Mouse (Mus musculus): Measurements from ENCODE around the gene Tldc2.
A peak's percentile ranks its signal among the peaks of the same experiment; 100 is the strongest.

Tldc2 gene

DNA sequence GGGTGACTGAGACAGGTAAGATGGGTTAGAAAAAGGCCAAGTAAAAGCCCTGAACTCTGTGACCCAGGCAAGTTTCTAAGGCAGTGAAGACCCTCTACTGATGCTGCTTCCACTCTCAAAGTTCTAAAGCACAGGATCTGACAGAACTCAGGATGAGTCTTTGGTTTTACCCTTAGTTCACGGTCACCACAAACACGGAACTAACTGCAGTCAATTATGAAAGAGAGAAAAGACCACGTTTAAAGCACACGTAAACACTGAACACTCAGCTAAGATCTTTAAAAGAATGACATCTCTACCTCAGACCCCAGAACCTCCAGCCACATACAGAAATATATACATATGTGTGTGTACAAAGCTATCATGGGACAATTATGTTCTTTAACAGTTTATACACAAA is 42.2 kb downstream of the Tldc2 start:
- DNase-seq (ENCODE audit: low spot score), result no peak

DNA sequence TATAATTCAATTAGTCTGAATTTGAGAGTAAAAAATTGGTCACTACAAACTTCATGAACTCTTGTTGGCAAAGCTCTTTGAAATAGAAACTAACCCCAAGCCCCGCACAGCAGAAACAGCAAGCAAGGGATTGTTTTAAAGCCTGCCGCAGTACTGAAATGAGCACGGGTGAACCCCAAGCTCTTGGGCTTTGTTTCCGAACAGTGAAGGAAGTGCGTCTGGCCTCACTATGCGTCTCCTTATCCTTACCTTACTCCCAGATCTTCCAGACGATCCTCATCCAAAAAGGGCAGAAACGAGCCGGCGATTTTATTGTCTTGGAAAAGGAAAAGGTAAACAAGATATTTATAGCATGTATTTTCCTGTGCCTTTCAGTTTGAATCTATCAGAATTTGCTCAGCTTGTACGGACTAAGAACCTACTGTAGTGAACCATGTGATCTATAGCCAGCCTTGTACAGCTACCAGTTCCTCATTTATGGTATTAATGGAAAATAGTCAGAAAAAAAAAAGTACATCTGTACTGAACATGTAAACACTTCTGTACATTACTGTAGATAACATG is 42.8 kb downstream of the Tldc2 start:
- DNase-seq (ENCODE audit: low spot score), result no peak

DNA sequence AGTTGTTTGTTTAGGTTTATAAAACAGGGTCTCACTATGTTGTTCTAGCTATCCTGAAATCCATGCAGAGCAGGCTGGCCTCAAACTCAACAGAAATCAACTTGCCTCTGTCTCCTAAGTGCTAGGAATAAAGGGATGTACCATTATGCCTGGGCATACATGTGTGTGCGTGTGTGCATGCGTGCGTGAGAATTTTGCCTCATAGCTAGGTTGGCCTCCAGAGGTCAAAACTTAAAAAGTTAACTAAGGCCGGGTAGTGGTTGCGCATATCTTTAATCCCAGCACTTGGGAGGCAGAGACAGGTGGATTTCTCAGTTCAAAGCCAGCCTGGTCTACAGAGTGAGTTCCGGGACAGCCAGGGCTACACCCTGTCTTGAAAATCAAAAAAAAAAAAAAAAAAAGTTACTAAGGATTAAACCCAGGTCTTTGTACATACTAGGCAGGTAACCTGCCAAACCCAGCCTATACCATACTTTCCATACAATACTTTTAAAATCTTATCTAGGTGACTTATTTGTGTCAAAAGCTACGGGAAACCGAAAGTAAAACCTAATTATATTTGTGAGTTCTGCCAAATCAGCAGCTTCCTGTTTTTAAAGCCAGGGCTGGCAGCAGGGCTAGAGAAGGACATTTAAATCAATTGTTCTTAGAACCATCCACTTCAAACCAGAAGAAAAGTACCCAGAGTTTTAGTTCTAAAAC is 44.1 kb downstream of the Tldc2 start:
- peak; percentile 12 for DNase-seq (ENCODE audit: low spot score)

DNA sequence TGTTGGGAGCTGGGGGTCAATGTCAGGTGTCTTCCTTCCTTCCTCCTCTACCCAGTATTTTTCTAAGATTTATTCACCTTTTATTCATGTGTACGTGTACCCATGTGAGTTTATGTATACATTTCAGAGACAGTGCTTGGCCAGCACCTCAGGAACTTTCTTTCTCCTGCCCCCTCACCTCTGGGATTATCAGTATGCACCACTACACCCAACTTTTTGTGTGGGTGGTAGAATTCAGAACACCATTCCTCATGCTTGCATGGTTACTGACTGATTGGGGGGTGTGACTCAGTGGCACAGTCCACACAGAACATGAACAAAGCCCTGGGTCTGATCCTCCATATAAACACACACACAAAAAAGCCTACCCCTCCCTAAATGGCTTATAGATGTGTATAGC is 45.2 kb downstream of the Tldc2 start:
- DNase-seq (ENCODE audit: low spot score), result no peak

DNA sequence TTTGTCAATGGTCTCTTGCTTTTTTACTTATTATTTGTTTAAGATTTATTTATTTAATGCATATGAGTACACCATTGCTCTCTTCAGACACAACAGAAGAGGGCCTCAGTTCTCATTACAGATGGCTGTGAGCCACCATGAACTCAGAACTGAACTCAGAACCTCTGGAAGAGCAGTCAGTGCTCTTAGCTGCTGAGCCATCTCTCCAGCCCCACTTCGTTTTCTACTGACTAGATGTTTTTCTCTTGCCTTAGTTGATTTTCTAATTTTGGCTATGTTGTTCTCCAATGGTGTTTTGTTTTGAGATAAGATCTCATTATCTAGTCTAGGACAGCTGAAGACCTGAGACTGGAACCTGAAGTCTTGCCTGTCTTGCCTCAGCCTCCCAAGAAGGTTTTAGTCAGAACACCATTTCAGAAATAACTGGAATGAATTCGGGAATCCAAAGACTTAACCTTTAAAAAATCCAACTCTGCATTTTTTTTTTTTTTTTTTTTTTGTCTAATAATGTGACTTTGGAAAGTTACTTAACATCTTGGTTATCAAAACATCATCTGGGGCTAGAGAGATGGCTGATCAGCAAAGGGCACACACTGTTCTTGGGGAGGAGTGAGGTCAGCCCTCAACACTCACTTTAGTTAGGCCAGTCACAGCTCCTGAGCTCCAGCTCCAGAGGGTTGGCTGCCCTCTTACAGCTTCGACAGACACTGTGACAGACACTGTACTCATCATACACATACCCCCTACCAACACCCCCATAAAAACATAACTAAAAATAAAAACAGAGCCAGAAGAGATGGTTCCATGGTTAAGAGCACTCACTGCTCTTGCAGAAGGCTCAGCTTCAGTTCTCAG is 46.1 kb downstream of the Tldc2 start:
- no peak for DNase-seq (ENCODE audit: low spot score)

DNA sequence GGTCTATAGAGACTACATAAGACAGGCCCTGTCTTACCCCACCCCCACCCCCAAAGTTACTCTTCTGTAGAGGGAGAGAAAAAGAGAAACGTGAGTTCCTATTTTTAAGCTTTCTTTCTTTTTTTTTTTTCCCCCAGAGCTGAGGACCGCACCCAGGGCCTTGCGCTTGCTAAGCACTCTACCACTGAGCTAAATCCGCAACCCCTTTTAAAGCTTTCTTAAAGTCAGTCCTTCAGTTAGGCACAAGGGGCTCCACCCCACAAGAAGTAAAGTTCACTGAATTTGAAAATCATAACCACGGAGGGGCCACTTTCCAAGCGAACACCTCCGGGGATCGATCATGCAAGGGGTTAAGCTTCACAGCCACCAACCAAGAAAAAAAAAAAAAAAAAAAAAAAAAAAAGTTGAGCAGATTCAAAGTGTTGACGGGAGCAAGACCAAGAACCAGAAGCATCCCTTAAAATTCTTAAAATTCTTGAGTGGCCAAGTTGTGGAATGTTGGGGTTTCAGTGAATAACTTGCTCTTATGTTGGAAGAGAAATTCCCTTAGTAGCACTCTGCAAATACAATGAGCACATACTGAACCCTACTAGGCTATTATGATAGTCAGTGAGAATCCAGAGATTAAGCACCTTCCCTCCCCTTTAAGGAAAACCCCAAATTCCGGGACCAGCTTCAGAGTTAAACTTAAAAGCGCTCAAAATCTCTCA is 47.1 kb downstream of the Tldc2 start:
- DNase-seq (ENCODE audit: low spot score), result no peak

DNA sequence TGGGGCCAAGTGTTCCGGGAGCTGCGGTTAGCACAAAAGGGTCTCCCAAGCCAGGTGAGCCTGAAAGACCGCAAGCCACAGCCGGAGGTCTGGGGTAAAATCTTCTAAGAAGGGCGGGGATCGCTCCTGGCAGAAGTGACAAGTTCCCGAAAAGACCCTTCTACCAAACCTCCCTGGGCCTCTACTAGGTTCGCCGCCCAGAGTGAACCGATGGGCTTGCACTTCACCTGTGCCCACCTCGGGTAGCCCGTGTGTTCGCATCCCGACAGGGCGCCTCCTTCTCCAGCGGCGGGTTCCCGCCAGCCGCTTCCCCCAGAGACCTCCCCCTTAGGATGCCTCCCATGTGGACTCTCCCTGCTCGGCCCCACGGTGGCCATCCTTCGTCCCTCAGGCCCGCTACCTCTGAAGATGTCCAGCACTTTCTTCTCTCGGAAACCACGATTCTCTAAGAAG is 47.6 kb downstream of the Tldc2 start:
- DNase-seq (ENCODE audit: low spot score), result no peak

DNA sequence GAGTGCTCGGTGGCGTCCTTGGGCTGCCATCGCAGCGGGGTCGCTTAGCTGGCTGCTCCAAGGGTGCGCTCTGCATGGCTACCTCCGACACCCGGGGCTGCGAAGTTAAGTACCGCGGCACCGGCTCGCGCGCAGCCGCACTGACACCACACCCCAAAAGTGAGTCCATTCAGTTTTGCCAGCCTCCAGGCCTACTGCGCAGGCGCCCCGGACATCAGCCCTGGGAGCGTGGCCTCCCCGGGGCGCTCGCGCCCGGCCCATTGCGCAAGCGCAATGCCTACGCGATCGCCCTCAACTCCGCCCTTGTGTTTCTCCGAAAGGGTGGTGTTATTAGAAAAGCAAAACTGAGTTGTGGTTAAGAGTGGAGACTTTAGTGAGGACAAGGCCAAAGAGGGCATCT is 48.2 kb downstream of the Tldc2 start, which contains the start of gene Samhd1:
Gene Samhd1 (minus strand): TSS at position 252 of the 400 bp plus-strand sequence.
- DNase-seq (ENCODE audit: low spot score), result peak; percentile 96

DNA sequence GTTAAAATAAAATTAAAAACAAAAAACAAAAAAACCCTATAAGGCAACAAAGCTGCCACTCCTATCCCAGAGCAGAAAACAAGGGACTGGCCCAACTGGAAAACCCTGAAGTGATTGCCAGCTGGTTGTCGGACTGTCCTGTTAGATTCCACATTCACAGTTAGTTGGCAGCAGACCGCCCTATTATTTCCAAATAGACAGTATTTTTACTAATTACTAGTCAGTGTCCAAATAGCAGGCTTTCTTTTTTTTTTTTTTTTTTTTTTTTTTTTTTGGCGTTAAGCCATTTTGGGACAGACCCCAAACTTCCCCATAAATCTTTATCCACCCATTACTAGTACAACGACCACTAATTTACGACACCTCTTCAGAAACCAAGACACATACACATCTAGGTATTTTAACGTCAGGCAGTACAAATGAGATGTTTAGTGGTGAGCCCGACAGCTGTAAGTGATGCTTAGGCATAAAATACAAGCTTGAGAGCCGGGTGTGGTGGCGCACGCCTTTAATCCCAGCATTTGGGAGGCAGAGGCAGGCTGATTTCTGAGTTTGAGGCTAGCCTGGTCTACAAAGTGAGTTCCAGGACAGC is 48.8 kb downstream of the Tldc2 start:
- peak; percentile 20 for DNase-seq (ENCODE audit: low spot score)

DNA sequence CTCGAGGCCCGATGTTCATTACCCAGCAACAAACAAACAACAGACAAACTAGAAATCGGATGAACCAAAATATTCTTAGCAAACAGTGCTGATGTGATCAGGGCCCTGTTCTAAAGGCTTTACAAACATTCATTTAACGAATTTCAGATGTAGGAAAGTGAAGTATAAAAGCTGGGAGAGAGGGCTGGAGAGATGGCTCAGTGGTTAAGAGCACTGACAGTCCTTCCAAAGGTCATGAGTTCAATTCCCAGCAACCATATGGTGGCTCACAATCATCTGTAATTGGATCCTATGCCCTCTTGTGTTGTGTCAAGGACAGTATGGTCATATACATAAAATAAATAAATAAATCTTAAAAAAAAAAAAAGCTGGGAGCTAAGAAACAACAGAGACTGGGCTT is 49.3 kb downstream of the Tldc2 start:
- no peak for DNase-seq (ENCODE audit: low spot score)

DNA sequence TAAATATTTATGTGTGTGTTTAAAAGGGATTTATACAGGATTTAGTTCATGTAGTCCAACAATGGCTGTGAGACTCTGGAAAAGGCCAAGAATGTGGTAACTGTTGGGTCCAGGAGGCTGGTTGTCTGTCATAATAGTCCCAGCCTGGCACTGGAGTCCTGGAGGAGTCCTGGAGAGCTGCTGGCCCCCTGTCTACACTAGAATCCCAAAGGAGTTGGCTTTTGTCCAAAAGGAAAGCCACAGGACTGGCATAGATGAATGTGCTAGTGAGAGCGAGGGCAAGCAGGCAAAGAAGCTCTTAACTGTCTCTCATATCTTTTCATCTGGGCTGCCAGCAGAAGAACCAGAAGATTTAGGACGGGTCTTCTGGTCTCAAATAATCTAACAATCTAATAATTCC is 49.8 kb downstream of the Tldc2 start:
- no peak for DNase-seq (ENCODE audit: low spot score)

DNA sequence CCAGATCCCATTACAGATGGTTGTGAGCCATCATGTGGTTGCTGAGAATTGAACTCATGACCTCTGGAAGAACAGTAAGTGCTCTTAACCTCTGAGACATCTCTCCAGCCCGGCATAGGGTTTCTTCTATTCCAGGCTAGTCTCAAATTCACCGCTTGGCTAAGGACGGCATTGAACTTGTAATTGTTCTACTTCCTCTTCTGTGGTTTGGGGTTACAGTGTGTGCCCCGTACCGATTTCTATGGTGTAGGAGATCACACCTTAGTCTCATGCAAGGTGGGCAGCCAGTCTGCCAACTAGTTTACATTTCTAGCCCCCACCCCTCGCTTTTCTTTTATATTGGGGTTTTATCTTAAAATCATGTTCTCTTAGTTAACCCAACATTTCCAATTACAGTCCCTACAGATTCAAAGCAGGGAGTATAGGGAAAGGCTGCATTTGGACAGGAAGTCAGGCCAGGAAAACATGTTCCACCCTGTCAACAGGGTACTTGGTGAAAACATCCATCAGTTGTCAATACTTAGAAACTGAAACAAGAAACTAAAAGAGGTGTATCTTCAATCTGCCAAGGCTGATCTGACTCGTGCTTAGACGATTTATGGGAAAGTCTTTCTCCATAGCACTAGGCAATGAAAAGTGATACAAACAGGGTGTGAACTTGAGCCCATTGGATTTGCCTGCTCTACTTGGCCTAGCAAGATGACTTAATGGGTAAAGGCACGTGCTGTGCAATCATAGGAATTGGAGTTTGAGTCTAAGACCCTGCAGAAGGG is 51.3 kb downstream of the Tldc2 start:
- no peak for DNase-seq (ENCODE audit: low spot score)

DNA sequence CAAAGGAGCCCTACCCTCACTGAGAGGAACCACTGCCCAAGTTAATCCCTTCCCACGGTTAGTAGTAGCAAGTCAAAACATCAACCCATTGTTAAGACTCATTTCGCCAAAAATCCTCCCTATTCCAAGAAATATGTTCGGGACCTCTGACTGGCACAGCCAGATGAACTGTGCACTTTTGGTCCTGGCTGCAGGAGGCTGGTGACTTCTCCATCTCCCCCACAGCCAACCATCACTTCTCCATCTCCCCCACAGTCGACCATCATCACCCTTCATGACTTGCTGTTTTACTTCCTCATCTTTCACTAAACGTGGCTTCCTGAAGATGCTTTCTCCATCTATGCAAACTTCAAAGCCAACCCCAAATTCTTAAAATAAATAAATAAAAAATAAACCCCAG is 52.0 kb downstream of the Tldc2 start:
- DNase-seq (ENCODE audit: low spot score), result no peak

DNA sequence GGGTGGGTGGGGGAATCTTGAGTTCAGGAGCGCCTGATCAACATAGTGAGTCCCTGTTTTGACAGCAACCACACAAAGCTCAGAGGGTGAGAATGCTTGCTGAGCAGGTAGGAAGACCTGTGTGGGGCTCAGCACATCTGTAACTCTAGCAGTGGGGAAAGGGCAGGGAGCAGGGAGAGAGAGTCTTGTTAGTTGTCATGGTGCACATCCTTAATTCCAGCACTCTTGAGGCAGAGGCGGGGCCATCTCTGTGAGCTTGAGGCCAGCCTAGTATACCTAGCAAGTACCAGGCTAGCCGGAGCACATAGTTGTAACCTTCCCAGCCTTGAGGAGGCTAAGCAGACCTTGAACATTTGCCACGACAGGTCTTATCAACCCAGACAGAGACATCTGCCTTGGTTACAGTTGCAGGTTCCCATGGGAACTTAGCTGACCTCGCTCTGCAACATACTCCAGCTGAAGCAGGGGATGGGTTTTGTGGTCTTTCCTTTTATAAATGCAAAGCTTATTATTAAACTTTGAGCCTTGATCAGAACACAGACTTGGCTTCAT is 52.5 kb downstream of the Tldc2 start:
- DNase-seq (ENCODE audit: low spot score), result no peak

DNA sequence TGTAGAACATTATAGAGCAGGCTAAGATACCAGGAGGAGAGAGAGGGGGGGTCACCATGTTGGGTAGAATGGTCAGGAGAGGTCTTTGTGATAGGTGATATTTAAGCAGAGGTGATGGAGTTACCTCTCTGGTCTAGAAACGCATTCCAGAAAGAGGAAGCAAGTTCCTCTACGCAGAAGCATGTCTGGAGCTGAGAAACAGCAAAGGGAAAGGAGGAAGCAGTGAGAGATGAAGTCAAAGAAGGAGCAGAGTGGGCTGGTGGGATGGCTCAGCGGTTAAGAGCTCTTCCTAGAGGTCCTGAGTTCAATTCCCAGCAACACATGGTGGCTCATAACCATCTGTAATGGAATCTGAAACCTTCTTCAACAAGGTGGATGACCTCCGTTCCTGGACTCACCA is 55.1 kb downstream of the Tldc2 start:
- DNase-seq (ENCODE audit: low spot score), result no peak

DNA sequence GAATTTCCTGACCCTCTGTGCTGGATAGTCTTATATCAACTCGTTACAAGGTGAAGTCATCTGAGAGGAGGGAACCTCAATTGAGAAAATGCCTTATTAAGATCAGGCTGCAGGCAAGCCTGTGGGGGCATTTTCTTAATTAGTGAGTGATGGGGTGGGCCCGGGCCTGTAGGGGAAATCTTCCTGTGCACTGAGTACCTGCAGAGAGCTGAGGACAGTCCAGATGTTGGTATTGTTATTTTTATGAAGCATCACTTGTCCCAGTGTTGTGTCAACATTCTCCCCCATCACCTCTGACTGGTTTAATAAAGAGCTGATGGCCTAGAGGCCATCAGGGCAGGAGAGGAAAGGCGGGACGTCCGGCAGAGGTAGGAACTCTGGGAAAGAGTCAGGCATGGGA is 57.3 kb downstream of the Tldc2 start:
- DNase-seq (ENCODE audit: low spot score), result no peak

DNA sequence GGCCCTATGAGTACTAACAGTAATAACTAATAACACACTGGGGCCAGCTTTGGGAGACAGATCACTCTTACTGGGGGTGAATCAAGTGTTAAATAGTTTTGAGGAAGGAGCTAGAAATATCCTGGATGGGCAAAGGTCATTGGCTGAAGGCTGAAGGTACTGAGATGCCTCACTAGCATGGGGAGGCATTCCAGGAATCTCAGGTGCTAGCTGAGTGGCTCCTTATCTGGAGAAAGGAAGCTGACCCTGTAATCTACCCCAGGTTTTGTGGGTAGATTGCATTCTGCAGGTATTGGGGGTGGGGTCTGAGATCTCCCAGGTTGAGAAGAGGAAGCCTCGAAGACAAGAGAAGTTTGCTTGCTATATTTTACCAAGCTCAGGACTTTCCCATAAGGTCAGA is 58.3 kb downstream of the Tldc2 start:
- DNase-seq (ENCODE audit: low spot score), result no peak
